14 mouse cellular contexts compared by ENCODE assay signal in genomic region chr4:148588793-148589192, GRCm38 (mm10). TPM values are rescaled to one million over a fixed set of nuclear protein-coding genes. Genes with fewer than 3 reads are reported as not detected.
DNase-seq lines count a peak whose midpoint lies in the region; ATAC-seq and TF ChIP-seq lines count a peak whose summit lies in the region.
"Had no signal": no experiment of that assay in that cellular context is flagged by ENCODE, and none has a peak within 500 bp of the region (broad histone marks: within the 10 kb centered on the region; RNA-seq: fewer than 3 reads in every experiment).

No protein-coding gene starts in this region.

- peaks cover 12% of the 10 kb centered on the region for H3K36me3 ChIP-seq in megakaryocyte, embryonic 14.5 days (replicated peaks; ENCODE audit: low read length)

- peak; percentile 56 to 69 for DNase-seq in cerebellum, postnatal 14 days
- no peak for DNase-seq in cerebellum, adult 11 months
- peak; percentile 62 for DNase-seq in heart, postnatal 4 days
- no peak for DNase-seq in heart, adult 8-10 months (ENCODE audit: low spot score)
- DNase-seq in brain, embryonic 14.5 days (ENCODE audit: low read depth): peak; percentile 31
- DNase-seq in retina, postnatal 1 day: no peak
- DNase-seq: kidney, postnatal 4 days; lung, adult 18-20 months had no signal

- ATAC-seq in megakaryocyte, adult 5-6 weeks (ENCODE audit: poor library complexity, severe bottlenecking): no peak

- TF ChIP-seq POLR2A in brain, embryonic 14.5 days (IDR thresholded peaks at IDR 0.05; ENCODE audit: borderline replicate concordance, extremely low read depth, insufficient read depth, insufficient read length, poor library complexity, severe bottlenecking): no peak

- TF ChIP-seq CTCF in brain, embryonic 14.5 days (IDR thresholded peaks at IDR 0.05; ENCODE audit: borderline replicate concordance, extremely low read depth, insufficient read depth, insufficient read length): no peak

- H3K27me3 ChIP-seq in megakaryocyte, embryonic 14.5 days (replicated peaks): no peaks in the 10 kb centered on the region
- H3K27me3 ChIP-seq: intestine, embryonic 15.5 days had no signal

- H3K4me1 ChIP-seq in megakaryocyte, embryonic 14.5 days: peaks cover 76% of the 10 kb centered on the region

- H3K9me3 ChIP-seq in megakaryocyte, embryonic 14.5 days: no peaks in the 10 kb centered on the region
- H3K9me3 ChIP-seq: intestine, embryonic 15.5 days; midbrain, embryonic 10.5 days had no signal

- H3K4me3 ChIP-seq in megakaryocyte, embryonic 14.5 days (replicated peaks): peak overlapping the region; percentile 7
- H3K4me3 ChIP-seq: intestine, embryonic 15.5 days; midbrain, embryonic 10.5 days had no signal

RNA-seq across cellular contexts. Expression of gene Srm, which starts 2.5 kb away (rescaled TPM):
- total RNA-seq in heart, postnatal 4 days (2021): 10 to 100 TPM; 33.0 to 34.7 TPM
- 10 to 100 TPM; 16.1 to 19.6 (median 17.7) TPM for total RNA-seq in heart, adult 8-10 months (2022)
- 215 and 385 TPM in 2 replicates for polyA plus RNA-seq in megakaryocyte, embryonic 14.5 days (2012; ENCODE audit: insufficient read depth, low replicate concordance)
- total RNA-seq in megakaryocyte, adult 5-6 weeks (2015): 21.0 and 27.3 TPM in 2 replicates
- total RNA-seq in megakaryocyte, adult 5-6 weeks (2017): 4.7 and 8.5 TPM in 2 replicates
- polyA plus RNA-seq in brain, embryonic 14.5 days (2012; rRNA removed): 96.7 and 108 TPM in 2 replicates

RNA-seq across cellular contexts. Expression of gene Masp2, which starts 13.6 kb away (rescaled TPM):
- under 1 TPM in 1 of 2 experiments, not detected in 1; 0.25 TPM for total RNA-seq in heart, postnatal 4 days (2021)
- total RNA-seq in heart, adult 8-10 months (2022): 1 to 10 TPM in 1 of 4 experiments, under 1 TPM in 3; 0.29 to 1.2 (median 0.33) TPM
- not detected in 2 replicates for polyA plus RNA-seq in megakaryocyte, embryonic 14.5 days (2012; ENCODE audit: insufficient read depth, low replicate concordance)
- 0.21 TPM in 1 of 2 replicates, not detected in the other for total RNA-seq in megakaryocyte, adult 5-6 weeks (2015)
- 0.77 TPM in 1 of 2 replicates, not detected in the other for total RNA-seq in megakaryocyte, adult 5-6 weeks (2017)
- 1.6 and 2.6 TPM in 2 replicates for polyA plus RNA-seq in brain, embryonic 14.5 days (2012; rRNA removed)
- polyA plus RNA-seq: embryonic facial prominence, embryonic 11.5 days had no signal

RNA-seq across cellular contexts. Expression of gene Exosc10, which starts 30.6 kb away (rescaled TPM):
- 10 to 100 TPM; 62.4 to 66.2 TPM for total RNA-seq in heart, postnatal 4 days (2021)
- 10 to 100 TPM; 31.6 to 40.9 (median 35.7) TPM for total RNA-seq in heart, adult 8-10 months (2022)
- polyA plus RNA-seq in megakaryocyte, embryonic 14.5 days (2012; ENCODE audit: insufficient read depth, low replicate concordance): 15.4 and 23.5 TPM in 2 replicates
- 47.0 and 48.7 TPM in 2 replicates for total RNA-seq in megakaryocyte, adult 5-6 weeks (2015)
- 42.4 and 42.8 TPM in 2 replicates for total RNA-seq in megakaryocyte, adult 5-6 weeks (2017)
- polyA plus RNA-seq in brain, embryonic 14.5 days (2012; rRNA removed): 59.7 and 71.3 TPM in 2 replicates

RNA-seq across cellular contexts. Expression of gene Tardbp, which starts 38.0 kb away (rescaled TPM):
- 100 to 1,000 TPM; 198 to 204 TPM for total RNA-seq in heart, postnatal 4 days (2021)
- total RNA-seq in heart, adult 8-10 months (2022): 100 to 1,000 TPM; 108 to 133 (median 124) TPM
- polyA plus RNA-seq in megakaryocyte, embryonic 14.5 days (2012; ENCODE audit: insufficient read depth, low replicate concordance): 18.5 TPM in 1 of 2 replicates, not detected in the other
- 193 and 196 TPM in 2 replicates for total RNA-seq in megakaryocyte, adult 5-6 weeks (2015)
- total RNA-seq in megakaryocyte, adult 5-6 weeks (2017): 339 and 406 TPM in 2 replicates
- polyA plus RNA-seq in brain, embryonic 14.5 days (2012; rRNA removed): 438 and 625 TPM in 2 replicates

RNA-seq across cellular contexts. Expression of gene Gm572, which starts 54.3 kb away (rescaled TPM):
- total RNA-seq in heart, postnatal 4 days (2021): 1 to 10 TPM; 4.1 to 4.9 TPM
- 1 to 10 TPM; 5.2 to 8.4 (median 6.7) TPM for total RNA-seq in heart, adult 8-10 months (2022)
- not detected in 2 replicates for polyA plus RNA-seq in megakaryocyte, embryonic 14.5 days (2012; ENCODE audit: insufficient read depth, low replicate concordance)
- 0.23 and 0.29 TPM in 2 replicates for total RNA-seq in megakaryocyte, adult 5-6 weeks (2015)
- not detected in 2 replicates for total RNA-seq in megakaryocyte, adult 5-6 weeks (2017)
- polyA plus RNA-seq in brain, embryonic 14.5 days (2012; rRNA removed): not detected in 2 replicates
- total RNA-seq: hematopoietic stem cell, adult 5-6 weeks had no signal
- polyA plus RNA-seq: embryonic facial prominence, embryonic 11.5 days; intestine, embryonic 15.5 days had no signal

Comparison
In these comparisons a context has a peak if more than half of its experiments do, and no peak if none do; other contexts are left out.
1. DNase-seq: peak in cerebellum, postnatal 14 days (2 of 2), heart, postnatal 4 days (single experiment) and brain, embryonic 14.5 days (single experiment); none in cerebellum, adult 11 months (single experiment), heart, adult 8-10 months (single experiment) and retina, postnatal 1 day (single experiment).